Mouse (Mus musculus) kidney, postnatal 25 days (tissue): ENCODE measurements at regions not wholly inside any gene's neighbourhood (a gene's known extent, or its start where the extent isn't known, plus 50 kb on each side); places are given as distances from the start of the nearest gene placed in this dataset.
"Not testable (repeated sequence)": the region's sequence is repeated elsewhere in the genome, so short reads cannot be mapped to it uniquely, and the experiment has no call there.

Source experiments
- DNase-seq, 2 experiments: peaks; one replicate each; pipeline ENCODE4 v3.0.0; 2021; ENCODE audit warnings: mixed read lengths in 2 of 2

- DNase-seq: no peak
Observed at GRCm38 (mm10) chr10:119146342-119146741, 93.5 kb downstream of the Cand1 start.

GRCm38 (mm10) chr10:119142866-119143265 is 97.0 kb downstream of the Cand1 start:
- DNase-seq: no peak

GRCm38 (mm10) chr10:119142307-119142706 is 97.5 kb downstream of the Cand1 start:
- no peak for DNase-seq

GRCm38 (mm10) chr10:119138237-119138636 is 101.6 kb downstream of the Cand1 start:
- DNase-seq: no peak

- DNase-seq: no peak
Observed at GRCm38 (mm10) chr10:119135489-119135924, 104.3 kb downstream of the Cand1 start.

DNA sequence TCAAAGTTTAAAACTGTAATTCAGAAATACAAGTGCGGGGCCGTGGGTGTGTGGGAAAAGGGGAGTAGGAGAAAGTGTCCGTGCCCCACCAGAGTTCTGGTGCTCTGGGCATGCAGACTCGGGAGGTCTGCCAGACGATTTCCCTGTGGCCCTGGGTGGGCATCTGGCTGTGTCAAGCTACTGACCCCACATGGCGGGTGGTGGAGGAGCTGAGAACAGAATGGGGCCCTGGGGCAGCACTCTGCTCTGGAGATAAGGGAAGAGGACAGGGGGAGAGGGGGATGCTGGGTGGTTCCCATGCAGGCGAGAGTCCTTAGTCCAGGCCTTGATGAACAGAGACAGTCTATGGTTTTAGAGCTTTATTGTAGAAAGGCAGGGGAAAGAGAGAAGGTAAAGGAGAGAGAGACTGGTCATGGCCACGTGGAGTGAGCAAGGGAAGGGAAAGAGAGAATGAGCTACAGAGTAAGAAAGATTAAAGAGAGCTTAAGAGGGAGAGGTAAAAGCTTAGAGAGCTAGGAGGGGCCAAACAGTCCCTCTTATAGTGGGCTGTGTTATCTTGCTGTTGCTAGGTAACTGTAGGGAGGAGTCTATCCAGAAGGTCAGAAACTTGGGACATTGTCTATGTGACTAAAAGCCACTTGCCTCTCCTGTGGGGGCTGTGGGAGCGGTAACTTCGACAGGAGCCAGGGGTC is 104.9 kb downstream of the Cand1 start:
- DNase-seq: no peak

DNA sequence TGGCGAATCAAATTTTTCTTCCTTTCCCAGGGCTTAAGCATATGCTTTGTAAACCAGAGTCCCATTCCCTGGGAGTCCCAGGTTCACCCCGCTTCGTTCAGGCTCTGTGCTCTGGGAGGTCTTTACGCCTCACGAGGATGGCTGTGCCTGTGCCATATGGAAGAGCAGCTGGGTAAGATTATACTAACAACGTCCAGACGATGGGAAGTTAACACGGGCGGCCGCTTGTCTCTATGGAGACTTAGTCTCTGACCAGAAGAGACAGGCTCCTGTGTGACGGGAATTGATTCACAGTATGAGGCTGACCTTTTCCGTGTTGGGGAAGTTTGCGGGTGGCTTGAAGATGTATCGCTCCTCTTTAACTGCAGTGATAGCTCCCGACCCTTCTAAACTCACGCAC is 107.9 kb downstream of the Cand1 start:
- DNase-seq: no peak

GRCm38 (mm10) chr10:119130676-119131075 is 109.2 kb downstream of the Cand1 start:
- DNase-seq: no peak

- DNase-seq: no peak
Observed at GRCm38 (mm10) chr10:119128035-119128434, 111.8 kb downstream of the Cand1 start.

DNA sequence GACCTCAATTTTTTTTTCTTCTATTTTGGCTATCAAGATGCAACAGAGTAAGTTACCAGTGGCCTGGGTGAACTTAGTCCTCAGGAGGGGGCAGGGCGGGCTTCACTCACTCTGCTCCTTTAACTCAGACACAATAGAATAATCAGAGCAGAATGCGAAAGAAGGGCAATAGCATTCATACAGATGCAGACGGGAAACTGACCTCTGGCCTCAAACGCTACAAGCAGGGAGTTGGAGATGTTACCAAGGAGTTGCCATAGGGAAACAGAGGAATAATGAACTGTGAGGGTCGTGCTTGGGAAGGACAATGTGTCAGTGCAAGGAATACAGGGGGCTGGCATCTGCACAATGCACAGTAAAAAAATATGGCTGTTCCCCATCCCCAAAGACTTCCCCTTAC is 116.3 kb downstream of the Cand1 start:
- DNase-seq: no peak

- no peak for DNase-seq
Observed at GRCm38 (mm10) chr10:119122347-119122746, 117.5 kb downstream of the Cand1 start.

DNA sequence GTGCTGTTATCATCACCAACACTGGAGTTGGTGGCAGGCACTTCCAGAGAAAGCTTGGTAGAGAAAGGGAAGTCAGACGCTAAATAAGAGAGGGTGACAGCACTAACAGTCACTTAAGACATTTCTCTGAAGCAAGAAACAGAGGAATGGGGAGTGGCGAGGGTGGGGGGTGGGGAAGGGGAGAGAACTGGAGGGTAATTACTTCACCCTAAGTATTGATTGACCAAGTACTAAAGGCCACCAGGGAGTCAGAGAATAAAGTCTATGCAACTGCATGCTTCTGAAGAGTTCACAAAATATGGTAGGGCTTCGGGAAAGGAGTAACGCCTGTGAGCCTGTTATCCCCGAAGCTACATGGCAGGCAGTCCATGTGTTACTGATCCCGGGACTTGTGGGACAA is 118.3 kb downstream of the Cand1 start:
- no peak for DNase-seq

DNA sequence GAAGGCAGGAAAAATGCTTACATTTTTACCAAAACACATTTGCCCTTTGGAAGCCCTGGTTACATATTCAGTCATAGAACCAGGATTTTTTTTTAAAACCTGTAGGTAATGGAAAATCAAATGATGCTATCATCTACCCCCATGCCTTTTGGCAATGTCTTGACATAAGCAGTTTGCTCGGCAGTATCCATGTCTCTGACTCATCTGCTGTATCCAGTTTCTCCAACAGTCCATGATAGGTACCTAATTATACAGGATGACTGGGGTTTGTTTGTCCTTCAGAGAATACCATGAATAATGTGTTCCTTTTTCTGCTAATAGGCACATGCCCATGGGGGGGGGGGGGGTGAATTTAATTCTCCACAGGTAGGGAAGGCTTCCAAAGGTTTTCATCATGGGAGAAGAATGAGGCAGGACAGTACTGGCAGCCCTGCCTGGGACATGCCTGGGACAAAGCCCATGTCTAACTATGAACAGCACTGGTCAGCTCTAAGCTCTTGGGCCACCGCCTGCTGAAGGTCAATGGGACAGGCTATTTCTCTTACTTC is 122.9 kb downstream of the Cand1 start:
- no peak for DNase-seq

GRCm38 (mm10) chr10:119115200-119115599 is 124.7 kb downstream of the Cand1 start:
- not testable (repeated sequence) for DNase-seq

GRCm38 (mm10) chr10:119114653-119115052 is 125.2 kb downstream of the Cand1 start:
- peak; percentile 4 to 48 for DNase-seq

DNA sequence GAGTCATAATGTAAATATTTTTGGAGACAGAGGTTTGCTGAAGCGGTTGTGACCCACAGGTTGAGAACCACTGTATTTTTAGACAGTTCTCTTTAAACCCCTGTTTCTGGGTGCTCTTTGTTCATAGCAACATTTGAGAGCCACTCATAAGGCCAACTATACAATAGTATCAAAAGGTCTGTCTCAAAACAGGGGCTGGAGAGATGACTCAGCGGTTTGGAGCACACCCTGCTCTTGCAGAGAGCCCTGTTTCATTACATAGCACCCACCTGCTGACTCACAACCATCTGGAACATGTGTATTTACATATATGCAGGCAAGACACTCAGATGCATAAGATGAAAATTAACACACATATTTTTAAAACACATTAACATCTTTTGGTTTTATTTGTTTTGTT is 128.0 kb downstream of the Cand1 start:
- no peak for DNase-seq

- DNase-seq: no peak
Observed at GRCm38 (mm10) chr10:119111409-119111808, 128.4 kb downstream of the Cand1 start.

DNA sequence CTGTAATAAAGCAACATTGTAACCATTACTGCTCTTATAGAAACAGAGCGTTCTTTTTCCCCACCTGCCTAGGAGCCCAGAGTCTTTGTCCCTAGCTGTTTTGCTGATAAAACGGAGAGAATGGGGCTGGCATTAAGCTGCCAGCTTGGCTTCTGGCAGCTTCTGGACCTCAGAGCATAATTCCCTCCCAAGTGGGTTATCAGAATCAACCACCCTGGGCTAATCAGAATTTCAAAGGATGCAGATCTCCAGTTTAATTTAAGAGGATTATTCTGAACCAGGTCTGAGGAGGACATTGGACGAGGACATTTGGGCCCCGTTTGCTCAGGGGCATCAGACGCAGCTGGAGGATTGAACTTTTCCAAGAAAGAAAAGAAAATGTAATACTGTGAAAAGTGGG is 129.2 kb downstream of the Cand1 start:
- no peak for DNase-seq

DNA sequence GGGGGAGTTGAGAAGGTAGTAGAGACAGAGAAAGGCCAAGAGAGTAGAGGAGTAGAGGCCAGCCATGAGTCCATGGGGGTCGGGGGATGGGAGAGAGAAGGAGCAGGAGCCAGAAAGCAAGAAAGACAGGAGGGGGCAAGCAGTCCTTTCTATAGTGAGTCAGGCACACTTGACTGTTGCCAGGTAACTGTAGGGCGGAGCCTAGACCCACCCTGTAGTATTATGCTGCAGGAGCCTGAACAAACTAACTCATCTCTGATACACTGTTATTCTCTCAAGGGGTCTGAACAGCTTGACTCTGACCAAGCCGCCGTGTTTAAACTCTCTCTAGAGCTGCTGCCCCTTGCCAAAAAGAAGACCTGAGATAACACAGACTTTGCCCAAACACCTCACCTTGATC is 130.6 kb downstream of the Cand1 start:
- DNase-seq: no peak

DNA sequence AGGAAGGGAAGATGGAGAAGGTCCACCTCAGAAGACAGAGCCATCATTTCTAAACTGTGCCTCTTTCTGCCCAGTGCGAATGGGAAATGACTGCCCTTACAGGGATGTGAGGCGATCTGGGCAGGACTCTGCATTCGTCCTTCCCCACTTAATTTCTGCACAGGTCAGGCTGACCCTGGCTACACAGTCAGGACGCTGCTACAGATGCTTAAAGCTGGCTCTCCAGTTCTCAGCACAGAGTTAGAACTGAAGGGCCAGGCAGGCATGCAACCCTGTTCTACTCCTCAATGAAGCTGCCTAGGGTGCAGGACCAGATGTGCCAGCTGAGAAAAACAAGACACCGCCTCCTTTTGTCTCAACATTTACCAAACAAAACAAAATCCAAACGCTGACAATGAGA is 132.1 kb downstream of the Cand1 start:
- no peak for DNase-seq

- DNase-seq: no peak
Observed at GRCm38 (mm10) chr10:119106105-119106504, 133.8 kb downstream of the Cand1 start.

DNA sequence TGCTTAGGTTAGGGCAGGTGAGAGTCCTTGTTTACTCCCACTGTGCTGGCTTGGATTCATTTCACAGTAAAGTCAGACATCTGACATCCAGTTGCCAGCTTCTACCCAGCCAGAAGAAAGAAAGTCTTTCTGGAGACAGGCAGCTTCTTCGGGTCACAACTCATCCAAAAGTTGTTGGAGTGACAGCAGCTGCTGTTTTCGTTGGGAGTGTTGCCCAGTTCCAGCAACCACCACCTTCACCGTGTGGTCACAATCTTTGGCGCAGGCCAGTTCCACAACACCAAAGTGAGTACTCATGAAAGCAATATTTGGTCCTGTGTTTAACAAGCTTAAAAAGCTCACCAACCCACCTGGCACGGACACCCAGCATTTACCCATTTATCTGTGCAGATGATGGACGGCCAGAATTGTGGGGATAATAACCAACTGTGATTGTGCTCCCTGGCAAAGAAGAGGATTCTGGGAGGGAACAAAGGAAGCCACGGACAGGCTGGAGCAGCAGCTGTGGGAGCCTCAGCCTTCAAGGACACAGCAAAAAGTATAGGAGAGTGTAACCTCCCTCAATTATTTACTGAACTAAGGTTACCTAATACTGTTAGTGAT is 134.5 kb downstream of the Cand1 start:
- no peak for DNase-seq

DNA sequence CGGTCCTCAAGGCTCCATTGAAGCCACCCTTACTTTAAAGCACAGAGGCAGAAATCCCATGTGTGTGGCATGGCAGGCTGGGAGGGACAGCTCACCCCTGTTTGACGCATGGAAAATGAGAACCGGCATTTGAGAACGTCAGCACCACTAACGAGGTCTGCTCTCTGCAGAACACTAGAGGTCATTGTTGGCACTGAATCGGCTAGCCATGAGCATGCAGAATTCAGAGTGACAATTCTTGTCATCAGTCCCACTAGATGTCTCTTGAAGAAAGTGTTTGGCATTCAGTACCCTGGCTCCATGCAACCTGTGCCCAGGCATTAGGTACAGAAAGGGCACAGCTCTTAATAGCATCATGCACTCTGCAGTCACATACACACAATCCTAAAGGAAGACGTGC is 139.3 kb downstream of the Cand1 start:
- no peak for DNase-seq

DNA sequence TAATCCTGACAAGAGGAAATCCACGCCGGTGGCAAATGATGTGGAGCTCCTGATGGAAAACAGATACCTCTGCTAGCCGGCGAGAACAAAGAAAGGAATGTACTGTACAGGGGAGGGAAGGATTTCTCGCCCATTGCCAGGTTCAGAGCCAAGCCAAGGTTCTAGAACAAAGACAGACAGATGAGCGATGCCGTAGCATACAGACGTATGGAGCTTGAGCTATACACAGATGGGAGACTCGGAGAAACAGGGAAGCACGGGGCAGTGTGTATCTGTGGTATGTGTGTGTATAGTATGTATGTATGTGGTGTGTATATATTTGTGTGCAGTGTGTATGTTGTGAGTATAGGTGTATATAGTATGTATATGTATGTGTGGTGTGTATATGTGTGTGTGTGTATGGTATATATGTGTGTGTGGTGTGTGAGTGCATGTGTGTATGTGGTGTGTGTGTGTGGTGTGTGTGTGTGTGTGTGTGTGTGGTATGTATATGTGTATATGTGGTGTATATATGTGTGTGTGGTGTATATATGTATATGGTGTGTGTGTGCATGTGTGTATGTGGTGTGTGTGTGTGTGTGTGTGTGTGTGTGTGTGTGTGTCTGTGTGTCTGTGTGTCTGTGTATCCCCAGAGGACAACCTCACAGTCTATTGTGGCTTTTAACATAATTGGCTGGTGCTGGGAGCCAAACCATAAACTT is 140.6 kb downstream of the Cand1 start:
- DNase-seq: no peak
